Mouse (Mus musculus): ENCODE data around the gene Aoc1.

The Aoc1 gene

DNA sequence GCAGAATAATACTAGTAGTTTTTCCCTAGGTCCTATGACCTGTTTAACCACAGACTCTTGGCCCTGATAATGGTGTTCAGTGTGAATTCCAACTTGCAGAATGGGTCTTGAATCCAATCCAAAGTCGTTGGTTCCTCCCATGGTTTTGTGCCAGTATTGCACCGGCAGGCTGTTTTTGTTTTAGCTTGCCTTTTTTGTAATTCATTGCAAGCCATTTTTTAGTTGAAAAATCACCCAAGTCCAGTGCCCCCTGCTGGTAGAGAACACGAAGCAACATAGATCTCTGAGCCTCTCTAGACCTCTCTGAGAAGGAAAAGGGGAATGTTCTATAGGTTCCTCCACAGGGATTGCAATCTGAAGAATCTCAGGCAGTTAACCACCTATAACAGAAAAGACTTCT is 39.3 kb downstream of the Aoc1 start:
- DNase-seq (ENCODE audit: low spot score): no peak

DNA sequence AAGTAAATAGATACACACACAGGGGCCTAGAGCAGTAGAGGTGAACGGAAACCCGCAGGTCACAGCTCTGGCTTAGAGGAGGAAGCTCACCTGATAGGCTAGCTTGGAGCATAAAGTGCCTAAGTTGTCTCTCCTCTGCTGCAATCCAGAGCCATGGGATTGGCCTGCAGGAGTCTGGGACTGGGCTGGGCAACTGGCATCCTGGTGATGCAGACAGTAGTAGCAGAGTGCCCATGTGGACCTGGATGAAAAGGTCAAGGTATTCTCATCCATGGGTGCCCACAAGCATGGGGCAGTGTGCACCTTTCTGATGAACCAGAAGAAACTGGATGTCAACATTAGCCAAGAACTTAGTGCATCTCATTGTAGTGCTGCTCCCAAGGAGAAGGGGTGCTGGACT is 40.9 kb downstream of the Aoc1 start:
- DNase-seq (ENCODE audit: low spot score): no peak

DNA sequence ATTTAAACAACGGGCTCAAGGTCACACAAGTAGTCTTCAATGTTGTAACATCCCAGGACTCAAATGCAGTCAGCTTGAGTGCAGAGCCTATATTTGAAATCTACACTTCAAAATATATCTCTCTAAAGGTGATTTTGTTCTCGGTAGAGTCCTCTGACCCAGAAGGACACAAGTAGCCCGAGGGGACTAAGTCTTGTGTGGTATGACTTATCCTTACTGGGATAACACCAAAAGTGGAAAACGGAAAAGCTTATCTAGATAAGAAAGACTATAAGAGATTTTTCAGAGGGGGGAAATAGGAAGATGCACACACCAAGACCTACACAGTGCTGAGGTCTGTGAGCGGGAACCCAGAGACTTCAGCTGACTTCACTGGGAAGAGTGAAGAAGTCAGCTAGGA is 56.9 kb downstream of the Aoc1 start, which contains the start of gene 1600015I10Rik:
Gene 1600015I10Rik, plus strand, starts transcription at position 301 of the 400 bp plus-strand sequence.
- DNase-seq (ENCODE audit: low spot score): no peak

DNA sequence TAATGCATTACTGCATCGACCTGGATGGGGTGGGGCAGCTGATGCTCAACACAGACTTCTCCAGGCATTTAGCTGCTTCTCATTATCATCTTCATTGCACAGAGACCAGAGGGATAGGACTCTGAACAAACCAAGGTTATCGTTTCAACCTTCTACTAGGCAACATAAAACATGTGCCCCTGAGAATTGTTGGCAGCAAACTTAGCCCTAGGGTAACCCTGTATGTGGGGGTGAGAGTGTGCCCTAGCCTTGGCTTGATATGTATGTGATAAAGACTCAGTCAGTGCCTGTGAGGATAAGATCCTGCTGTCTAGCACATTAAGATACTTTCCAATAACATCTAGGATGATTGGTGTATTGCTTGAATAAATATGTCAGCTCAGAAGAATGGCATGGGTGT is 76.9 kb downstream of the Aoc1 start:
- no peak for DNase-seq (ENCODE audit: low spot score)

DNA sequence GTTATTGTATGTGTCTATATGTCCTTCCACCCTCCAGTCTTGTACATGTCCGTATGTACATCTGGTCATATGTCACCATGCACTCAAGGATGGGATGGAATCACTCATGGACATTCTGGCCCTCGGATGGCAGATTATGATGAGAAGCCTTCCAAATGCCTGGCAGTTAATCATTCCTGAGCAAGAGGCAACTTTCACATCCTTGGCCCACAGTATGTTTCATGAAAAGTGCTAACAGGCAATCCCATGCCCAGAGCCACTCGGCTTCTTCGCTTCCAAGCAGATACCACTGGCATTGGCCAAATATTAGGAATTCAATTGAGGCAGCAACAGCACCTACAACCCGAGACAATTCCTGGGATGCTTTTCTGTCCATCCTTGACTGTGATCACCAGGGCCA is 78.0 kb downstream of the Aoc1 start:
- DNase-seq (ENCODE audit: low spot score): no peak

DNA sequence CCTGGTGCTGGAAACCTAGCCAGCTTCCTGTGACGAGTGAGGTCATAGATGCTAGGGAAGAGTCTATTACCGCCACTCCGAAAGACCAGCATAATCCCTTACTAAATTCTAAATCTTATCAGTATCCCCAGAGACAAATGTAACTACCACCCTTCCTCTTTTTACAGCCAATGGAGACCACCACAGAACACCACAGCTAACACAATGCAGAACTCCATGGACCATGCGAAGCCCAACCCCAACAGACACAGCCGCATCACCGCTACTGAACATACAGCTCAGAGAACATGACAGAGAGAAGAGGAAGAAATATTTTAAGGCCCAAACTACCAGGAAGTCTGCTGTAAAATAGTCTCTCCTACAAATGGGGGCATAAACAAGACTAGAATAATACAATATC is 78.9 kb downstream of the Aoc1 start:
- no peak for DNase-seq (ENCODE audit: low spot score)

DNA sequence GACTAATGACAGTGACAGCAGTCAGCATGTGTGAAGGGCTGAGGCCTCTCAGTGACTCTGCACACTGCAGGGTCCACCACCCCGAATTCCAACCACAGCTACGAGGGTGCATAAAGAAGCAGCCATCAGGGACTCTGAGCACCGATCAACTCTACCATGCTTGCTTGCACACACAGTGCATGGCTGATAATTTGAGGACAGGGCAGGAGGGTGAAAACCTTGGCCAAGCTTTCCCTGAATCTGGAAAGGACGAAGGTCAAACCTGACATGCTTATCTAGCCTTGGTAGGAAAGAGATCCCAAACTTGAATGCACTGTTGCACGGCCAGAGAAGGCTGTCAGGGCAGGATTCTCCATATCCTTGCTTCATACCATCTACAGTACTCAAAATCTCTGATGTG is 80.5 kb downstream of the Aoc1 start:
- DNase-seq (ENCODE audit: low spot score): no peak

DNA sequence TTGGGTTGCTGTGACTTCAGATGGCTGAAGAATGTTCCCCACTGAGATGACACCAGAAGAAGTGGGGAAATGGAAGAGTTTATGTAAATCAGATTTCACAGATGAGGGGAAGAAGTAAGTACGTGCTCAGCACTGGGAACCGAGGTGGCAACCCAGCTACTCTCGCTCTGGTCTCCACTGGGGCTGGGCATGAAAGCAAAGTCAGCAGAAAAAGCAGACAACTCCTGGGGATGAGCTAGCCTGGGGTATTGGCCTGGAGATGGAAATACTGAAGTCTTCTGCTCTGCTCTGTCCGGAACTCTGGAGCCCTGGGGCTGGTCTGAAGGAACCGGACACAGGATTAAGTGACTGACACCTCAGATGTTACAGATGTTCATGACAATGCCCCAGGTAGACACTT is 81.5 kb downstream of the Aoc1 start:
- DNase-seq (ENCODE audit: low spot score): no peak

DNA sequence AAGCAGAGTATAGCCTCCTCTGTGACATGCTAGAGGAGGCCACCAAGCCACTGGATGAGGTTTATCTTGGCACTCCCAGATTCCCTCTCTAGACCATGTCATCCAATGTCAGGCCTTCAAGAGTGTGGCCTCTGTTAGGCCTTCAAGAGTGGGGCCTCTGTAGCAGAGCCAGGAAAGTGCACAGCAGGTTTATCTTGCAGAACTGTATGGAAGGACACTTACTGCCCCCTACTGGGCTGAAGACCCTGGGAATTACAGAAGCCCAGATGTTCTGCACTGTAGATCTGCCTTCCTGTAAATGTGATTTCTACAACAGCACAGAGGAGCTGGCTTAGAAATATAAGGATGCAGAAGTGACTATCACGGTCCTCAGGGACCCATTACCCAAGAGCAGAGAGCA is 82.2 kb downstream of the Aoc1 start:
- no peak for DNase-seq (ENCODE audit: low spot score)

DNA sequence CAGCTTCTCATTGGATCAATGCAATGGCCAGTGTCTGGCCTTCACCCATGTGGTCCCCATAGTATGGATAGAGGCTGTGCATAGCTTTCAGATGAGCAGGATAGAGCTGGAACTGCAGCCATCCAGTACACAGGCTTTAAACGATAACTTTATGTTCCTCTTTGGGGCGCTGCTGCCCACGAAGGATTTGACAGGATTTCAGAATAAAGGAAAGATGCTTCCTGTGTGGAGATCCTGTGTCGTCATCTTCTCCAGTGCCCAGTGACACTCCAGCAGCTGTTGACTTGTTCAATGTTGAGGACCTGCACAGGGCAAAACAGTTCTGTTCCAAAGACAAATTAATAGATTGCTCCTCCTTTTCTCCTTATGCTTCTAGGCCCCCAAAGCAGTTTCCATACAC is 84.1 kb downstream of the Aoc1 start:
- no peak for DNase-seq (ENCODE audit: low spot score)

DNA sequence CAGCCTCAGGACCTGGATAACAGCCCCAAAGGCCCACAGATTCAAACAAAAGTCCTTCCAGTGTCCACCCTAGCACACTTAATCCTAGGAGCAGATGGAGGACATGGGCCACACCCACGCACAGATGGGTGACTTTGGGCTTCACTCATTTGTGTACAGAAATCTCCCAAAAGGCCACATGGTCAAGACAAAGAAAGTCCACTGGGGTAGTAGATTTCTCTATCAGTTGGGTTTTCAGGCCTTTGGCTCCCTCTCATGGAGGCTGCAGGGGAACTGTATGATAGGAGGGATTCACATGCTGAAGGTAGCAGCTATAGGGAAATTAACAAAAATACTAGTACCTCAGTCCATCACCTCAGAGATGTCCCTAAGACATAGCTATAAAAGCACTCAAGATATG is 85.4 kb downstream of the Aoc1 start:
- DNase-seq (ENCODE audit: low spot score): no peak

Data from spleen, adult 12 weeks (tissue).